Mouse (Mus musculus) lung, adult 2 months (tissue): ENCODE results near the gene Slc39a9. TPM values are rescaled to one million over a fixed set of nuclear protein-coding genes. Genes with fewer than 3 reads are reported as not detected.

Source experiments
- DNase-seq: peaks from one replicate; pipeline ENCODE4 v3.0.0; 2022
- H3K4me1 ChIP-seq: fragments of 200-500 bp; 2 replicates; pipeline ENCODE4 v1.6.1; 2011; ENCODE audit warnings: low read length; ENCODE audit not compliant: control insufficient read depth, insufficient read depth
- H3K4me3 ChIP-seq: fragments of 200-500 bp; replicated peaks from 2 replicates; pipeline ENCODE3; 2011; ENCODE audit warnings: low read depth, mild to moderate bottlenecking, control low read depth, low read length; ENCODE audit errors: extremely low read depth
- CTCF ChIP-seq: fragments of 200-500 bp; IDR thresholded peaks from 2 replicates; pipeline ENCODE4 v1.5.1; 2011; ENCODE audit warnings: mild to moderate bottlenecking, low read length, control low read depth; ENCODE audit not compliant: insufficient read depth
- POLR2A ChIP-seq: fragments of 200-500 bp; IDR thresholded peaks from 2 replicates; pipeline ENCODE4 v1.6.1; 2011; ENCODE audit warnings: low read depth, mild to moderate bottlenecking, control low read depth, low read length, borderline replicate concordance; ENCODE audit errors: extremely low read depth
- WGBS: fragments of 180-500 bp; shearing (Covaris S2); methylation state at CpG from one replicate; pipeline ENCODE4 v1.1.7; 2018; 5-methylcytosine and 5-hydroxymethylcytosine counted together
- polyA plus RNA-seq: library from polyadenylated mRNA; depleted of rRNA; stranded (reverse); fragments of >200 nt; gene quantifications from 2 replicates; pipeline ENCODE4 v1.2.3, GENCODE M21; 2012; rRNA removed

Slc39a9 gene
- polyA plus RNA-seq, result 49.8 and 63.9 TPM in 2 replicates

DNA sequence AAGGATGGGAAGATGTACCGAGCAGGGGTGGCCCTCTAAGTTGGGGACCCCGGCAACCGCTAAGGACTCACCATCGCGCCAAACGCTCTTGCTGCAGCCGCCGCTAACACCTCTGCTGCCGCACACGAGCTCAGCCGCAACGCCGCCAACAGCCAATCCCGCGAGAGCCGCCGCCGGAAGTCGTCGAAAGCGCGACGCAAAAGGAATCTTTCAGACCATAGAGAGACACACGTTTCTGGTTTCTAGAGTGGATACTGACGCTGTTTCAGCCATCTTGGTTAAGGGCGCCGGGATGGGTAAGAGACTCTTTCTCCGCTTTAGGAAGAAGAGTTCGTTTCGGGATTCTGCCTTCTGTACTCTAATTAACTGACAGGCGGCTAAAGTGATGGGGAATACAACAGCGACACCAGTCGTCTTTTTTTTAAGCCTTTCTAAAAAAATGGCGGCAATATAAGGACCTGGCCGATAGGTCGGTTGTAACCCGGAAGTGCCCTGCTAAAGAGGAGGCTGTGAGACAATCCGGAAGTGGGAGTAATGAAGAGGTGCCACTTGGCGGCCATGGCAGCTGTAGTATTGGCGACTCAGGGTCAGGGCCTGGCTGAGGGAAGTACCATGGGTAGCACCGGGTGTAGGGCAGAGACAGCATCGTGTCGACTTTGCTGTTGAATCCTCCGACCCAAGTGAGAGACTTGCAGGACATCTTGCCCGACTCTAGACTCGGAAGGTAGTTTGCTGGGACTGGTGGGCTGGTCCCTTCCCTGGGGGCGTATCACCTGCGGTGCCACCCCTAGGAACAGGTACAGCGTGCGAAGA is at the start of gene Slc39a9, which contains the start of gene Erh:
Gene Slc39a9 (plus strand): TSS at position 191 of the 813 bp plus-strand sequence.
Gene Erh (minus strand): TSS at position 649 of the 813 bp plus-strand sequence.
- TF ChIP-seq POLR2A (peak; percentile 75; the same call in 1 of the 2 replicates), CTCF (no peak)
- Histone ChIP-seq H3K4me1 (peaks cover 14% of the 10 kb centered on the region; the same call in 1 of the 2 replicates), H3K4me3 (peak within 1 kb of the TSS; percentile 93)
- WGBS, result under 1% methylated on average over 50 of the region's 50 CpGs
- DNase-seq, result peak; percentile 94

DNA sequence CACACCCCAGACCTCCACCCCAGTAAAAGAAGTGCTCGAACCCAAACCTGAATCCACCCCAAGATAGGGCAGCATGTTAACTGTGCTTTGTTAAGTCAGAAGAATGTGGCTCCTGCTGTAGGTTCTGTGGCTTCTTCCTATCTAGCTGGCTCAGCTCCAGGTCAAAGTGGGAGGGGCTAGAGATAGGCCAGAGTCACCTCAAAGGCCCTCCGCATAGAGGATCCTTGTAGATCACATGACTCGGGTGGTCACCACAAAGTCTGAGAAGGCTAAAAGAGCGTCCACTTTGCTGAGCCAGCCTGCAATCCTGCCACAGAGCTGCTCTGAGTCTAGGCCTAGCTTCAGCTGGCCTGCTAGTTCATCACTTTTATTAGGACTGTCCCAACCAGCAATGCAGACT is 49.5 kb upstream of the Slc39a9 start:
- TF ChIP-seq CTCF, result no peak
- Histone ChIP-seq H3K4me1 (0 out of 2 replicates have a peak, but pooled peaks cover 2% of the 10 kb centered on the region), H3K4me3 (no peak overlapping the region)
- no peak for DNase-seq
- 75% methylated on average over 4 of the region's 4 CpGs for WGBS

DNA sequence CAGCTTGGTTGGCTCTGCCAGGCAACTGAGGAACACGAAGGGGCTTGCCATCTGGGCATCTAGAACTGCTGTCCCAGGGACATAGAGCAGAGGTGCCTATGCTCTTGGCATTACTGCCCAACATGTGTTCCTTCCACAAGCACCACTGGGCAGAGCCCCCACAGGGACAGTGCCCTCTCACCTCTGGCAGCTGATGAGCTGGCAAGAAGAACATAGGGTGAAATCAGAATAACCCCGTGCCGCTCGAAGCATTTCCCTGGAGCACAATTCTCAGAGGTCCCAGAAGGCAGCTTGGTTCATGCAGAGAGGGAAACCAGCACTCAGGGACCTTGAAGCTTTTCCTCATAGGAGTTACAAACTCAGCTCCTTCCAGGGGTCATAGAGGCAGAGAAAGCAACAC is 48.9 kb upstream of the Slc39a9 start:
- WGBS, result 74% methylated on average over 4 of the region's 4 CpGs
- no peak for DNase-seq
- no peak for TF ChIP-seq CTCF
- no peak for TF ChIP-seq POLR2A
- H3K4me1 ChIP-seq, result 0 out of 2 replicates have a peak, but pooled peaks cover 2% of the 10 kb centered on the region
- no peak overlapping the region for H3K4me3 ChIP-seq

DNA sequence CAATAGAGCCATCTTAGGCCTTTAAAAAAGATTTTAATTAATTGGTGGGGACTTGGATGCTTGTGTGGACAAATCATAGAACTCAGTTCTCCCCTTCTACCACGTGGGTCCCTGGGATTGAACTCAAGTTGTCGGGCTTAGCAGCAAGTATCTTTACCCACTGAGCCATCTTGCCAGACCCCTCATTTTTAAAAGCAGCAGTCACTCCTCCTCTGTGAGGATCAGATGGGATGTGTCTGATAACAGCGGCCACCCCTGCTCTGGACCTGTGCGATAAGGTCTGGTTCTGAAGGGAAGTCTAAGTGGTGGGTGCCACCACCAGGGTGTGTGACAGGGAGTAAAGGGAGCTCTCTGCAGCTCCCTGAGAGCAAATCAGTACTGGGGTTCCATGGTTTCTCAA is 48.1 kb upstream of the Slc39a9 start:
- TF ChIP-seq CTCF (no peak), POLR2A (no peak)
- 0 out of 2 replicates have a peak, but pooled peaks cover 2% of the 10 kb centered on the region for H3K4me1 ChIP-seq
- 93% methylated on average over 4 of the region's 4 CpGs for WGBS
- DNase-seq, result no peak
- no peak overlapping the region for H3K4me3 ChIP-seq

DNA sequence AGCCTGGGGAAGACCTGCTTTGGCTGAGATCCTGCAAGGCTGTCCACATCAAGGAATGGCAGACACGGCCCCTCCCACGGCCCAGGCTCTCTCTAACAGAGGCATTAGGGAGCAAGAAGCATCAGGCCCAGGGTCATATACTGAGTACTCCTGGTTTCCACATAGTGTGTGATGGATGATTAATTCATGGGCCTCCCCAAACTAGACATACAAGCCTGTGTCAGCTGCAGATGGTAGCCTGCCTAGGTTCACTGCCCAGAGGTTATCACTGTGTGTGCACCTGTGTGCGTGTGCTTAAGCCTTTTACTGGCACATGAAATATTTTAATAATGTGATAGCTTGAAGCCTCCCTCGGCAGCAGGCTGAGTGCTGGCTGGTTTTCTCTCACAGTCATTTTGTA is 47.7 kb upstream of the Slc39a9 start:
- H3K4me1 ChIP-seq, result 0 out of 2 replicates have a peak, but pooled peaks cover 2% of the 10 kb centered on the region
- WGBS, result 83% methylated on average over 4 of the region's 4 CpGs

DNA sequence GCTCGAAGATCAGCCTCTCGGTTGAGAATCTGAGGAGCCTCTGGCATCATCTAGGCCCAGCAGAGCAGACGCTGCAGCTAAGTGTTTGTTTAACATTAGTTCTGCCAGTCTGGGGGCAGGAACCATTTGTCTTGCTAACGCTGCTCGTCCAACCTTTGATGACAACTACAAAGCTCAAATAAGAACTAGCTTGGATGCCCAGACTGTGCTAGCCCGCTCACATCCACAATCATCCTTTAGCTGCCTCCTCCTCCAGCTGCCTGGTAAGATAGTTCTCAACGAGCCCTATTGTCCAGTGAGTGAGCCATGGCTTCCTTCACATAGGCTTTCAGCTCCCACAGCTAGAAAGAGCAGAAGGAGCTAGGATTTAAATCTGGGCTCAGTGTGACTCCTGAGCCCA is 45.4 kb upstream of the Slc39a9 start:
- DNase-seq, result no peak
- Histone ChIP-seq H3K4me1 (0 out of 2 replicates have a peak, but pooled peaks cover 2% of the 10 kb centered on the region), H3K4me3 (no peak overlapping the region)
- WGBS, result 48% methylated on average over 7 of the region's 7 CpGs
- TF ChIP-seq CTCF (no peak), POLR2A (no peak)

More for the DNA sequence above, 47.7 kb upstream of the Slc39a9 start:
- no peak for DNase-seq
- TF ChIP-seq CTCF, result no peak
- no peak for TF ChIP-seq POLR2A
- no peak overlapping the region for H3K4me3 ChIP-seq

DNA sequence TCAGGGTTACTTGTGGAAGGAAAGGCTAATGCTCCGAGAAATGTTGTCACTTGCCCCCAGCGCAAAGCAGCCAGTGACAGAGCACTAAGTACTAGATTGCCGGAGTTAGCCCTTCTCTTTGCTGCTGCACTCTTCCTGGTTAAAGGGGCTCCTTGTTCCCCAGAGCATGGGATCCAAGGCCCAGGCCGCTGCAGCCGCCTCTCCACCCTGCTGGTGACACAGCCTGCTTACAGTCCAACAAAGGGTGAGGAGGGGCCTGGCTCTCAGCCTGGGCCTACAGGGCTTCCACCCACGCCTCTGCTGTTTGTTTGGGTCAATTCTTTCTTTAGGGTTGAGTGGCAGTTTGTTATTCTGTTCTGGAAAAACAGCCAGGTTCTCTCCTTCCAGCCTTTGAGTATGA is 44.9 kb upstream of the Slc39a9 start:
- 37% methylated on average over 6 of the region's 6 CpGs for WGBS
- H3K4me3 ChIP-seq, result no peak overlapping the region
- H3K4me1 ChIP-seq, result 0 out of 2 replicates have a peak, but pooled peaks cover 2% of the 10 kb centered on the region
- TF ChIP-seq POLR2A (no peak), CTCF (no peak)
- DNase-seq, result peak; percentile 21

DNA sequence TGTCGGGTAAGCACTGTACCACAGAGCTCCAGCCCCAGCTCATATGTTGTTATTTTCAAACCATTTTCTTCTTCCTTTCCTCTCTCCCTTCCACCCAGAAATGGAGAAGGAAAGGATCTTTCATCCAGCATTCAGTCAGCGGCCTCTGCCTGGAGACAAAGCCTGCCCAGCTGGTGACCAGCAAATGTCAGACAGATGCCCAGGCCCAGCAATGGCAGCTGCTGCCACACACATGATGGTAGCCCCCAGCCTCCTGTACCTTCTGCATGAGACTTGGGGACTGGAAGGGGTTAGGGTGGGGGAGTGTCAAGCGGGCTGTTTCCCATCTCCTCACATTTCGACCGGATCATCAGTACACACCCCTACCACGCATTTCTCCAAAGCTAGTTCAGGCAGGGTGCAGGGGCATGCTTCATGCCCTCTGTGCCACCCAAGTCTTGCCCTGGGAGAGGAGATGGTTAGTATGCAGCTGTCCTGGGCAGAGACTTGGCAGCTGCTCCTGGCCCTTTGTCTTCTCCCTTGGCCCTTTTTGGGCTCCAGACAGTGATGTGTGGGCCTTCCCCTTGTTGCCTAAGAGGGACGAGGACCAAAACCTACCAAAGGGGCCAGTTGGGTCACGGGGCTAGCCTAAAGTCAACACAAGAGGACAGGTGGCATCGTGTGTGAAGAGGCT is 42.0 kb upstream of the Slc39a9 start:
- TF ChIP-seq POLR2A (no peak), CTCF (no peak)
- WGBS, result 85% methylated on average over 9 of the region's 9 CpGs
- DNase-seq, result no peak
- Histone ChIP-seq H3K4me3 (no peak overlapping the region), H3K4me1 (0 out of 2 replicates have a peak, but pooled peaks cover 2% of the 10 kb centered on the region)

DNA sequence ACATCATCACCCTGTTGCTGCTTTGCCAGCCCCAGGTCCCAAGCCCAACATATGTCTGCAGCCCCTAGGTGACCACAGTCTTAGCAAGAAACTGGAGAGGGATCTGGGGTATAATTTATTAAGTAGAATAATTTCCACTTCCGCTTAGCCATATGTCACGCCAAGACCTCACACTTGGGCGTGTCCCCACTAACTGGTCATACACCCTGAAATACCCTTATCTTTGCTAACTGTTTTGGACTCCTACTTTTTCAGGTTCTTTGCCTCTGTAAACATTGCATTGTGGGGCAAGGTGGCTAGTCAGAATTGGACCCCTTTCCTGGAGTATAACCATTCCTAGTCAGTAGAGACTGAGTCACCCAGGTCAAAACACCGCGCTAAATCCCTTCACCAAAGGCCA is 41.3 kb upstream of the Slc39a9 start:
- Histone ChIP-seq H3K4me1 (0 out of 2 replicates have a peak, but pooled peaks cover 2% of the 10 kb centered on the region), H3K4me3 (no peak overlapping the region)
- TF ChIP-seq CTCF, result no peak
- no peak for TF ChIP-seq POLR2A
- no peak for DNase-seq
- 95% methylated on average over 5 of the region's 5 CpGs for WGBS

DNA sequence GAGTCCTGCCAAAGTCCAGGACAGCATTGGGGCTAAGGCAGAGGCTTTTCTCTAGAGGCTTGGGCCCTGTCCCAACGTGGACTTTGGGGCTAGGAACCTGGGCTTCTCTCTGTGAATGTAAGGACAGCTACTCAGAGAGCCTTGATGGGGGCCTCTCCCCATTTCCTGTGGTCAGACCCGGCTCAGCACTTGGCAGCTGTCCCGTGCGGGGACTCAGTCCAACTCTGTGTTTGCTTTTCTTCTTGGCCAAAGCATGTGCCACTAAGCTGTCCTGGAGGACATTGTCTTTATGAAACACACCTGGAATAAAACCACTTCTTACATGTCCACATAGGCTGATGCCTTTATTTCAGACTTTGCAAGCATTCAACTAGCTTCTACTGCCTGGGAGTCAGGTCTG is 40.1 kb upstream of the Slc39a9 start:
- DNase-seq, result peak; percentile 74
- 0 out of 2 replicates have a peak, but pooled peaks cover 2% of the 10 kb centered on the region for H3K4me1 ChIP-seq
- WGBS, result 4% methylated on average over 4 of the region's 4 CpGs
- no peak for TF ChIP-seq CTCF
- no peak for TF ChIP-seq POLR2A
- H3K4me3 ChIP-seq, result no peak overlapping the region

DNA sequence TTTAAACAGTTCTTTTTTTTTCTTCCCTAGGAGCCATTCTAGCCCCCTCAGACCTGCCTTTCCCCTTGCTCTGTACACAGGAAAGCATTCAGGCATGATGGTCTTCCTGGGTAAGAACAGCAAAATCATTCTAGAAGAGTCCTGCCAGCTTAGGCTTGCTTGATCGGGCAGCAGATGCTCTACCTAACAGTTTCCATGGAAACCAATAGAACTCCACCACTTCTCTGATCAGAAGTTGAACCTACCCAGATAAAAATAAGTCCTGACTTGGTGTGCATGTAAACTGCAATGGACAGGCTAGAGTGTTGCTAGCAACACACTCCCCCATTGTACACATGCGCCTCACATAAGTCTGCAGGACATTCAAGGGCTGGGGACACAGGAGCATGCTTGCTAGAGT is 39.5 kb upstream of the Slc39a9 start:
- no peak for TF ChIP-seq POLR2A
- TF ChIP-seq CTCF, result no peak
- Histone ChIP-seq H3K4me3 (no peak overlapping the region), H3K4me1 (no peaks in the 10 kb centered on the region)
- DNase-seq, result no peak
- 76% methylated on average over 2 of the region's 2 CpGs for WGBS
